Mouse (Mus musculus): ENCODE measurements at regions not wholly inside any gene's neighbourhood (a gene's known extent, or its start where the extent isn't known, plus 50 kb on each side); places are given as distances from the start of the nearest gene placed in this dataset.

DNA sequence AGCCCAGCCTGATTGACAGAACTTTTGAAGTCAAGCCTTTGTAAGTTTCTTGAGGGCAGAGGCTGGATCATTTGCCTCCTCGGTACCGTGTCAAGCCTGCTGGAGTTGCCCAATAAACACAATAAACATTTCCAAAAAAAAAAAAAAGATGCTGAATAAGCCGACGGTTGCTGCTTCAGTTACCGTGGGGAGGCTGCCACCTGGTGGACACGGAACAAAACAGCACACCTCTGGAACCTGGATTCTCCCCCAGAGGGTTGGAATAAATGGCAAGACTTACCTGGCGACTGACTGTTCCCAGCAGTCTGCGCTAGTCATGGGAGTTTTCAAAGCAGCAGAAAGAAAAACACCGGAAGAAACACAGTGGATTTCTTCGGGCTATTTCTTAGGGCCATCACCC is 136.3 kb upstream of the Adamts18 start:
- Histone ChIP-seq H3K36me3 (replicated peaks) (no peaks in the 10 kb centered on the region), H3K4me3 (ENCODE audit: low read depth, low read length) (no peak overlapping the region), H3K9me3 (replicated peaks) (peaks cover 63% of the 10 kb centered on the region), H3K27me3 (ENCODE audit: insufficient read depth, low read length) (no peaks in the 10 kb centered on the region), H3K4me1 (ENCODE audit: insufficient read depth, low read depth, low read length) (no peaks in the 10 kb centered on the region)
- TF ChIP-seq POLR2AphosphoS5 (IDR thresholded peaks at IDR 0.05; ENCODE audit: insufficient replicate concordance, low read depth, low read length) (no peak), CTCF (IDR thresholded peaks at IDR 0.05; ENCODE audit: low read depth, low read length) (no peak), GATA1 (IDR thresholded peaks at IDR 0.05; ENCODE audit: borderline replicate concordance, low read length) (no peak), TAL1 (conservative IDR thresholded peaks at IDR 0.05; ENCODE audit: low read depth, low read length) (no peak), GATA2 (IDR thresholded peaks at IDR 0.05; ENCODE audit: borderline replicate concordance, low read depth, low read length) (no peak)
- DNase-seq (ENCODE audit: low spot score) (no peak), ATAC-seq (ENCODE audit: extremely low read depth, insufficient number of reproducible peaks, low FRiP score, poor library complexity, severe bottlenecking) (no peak)

DNA sequence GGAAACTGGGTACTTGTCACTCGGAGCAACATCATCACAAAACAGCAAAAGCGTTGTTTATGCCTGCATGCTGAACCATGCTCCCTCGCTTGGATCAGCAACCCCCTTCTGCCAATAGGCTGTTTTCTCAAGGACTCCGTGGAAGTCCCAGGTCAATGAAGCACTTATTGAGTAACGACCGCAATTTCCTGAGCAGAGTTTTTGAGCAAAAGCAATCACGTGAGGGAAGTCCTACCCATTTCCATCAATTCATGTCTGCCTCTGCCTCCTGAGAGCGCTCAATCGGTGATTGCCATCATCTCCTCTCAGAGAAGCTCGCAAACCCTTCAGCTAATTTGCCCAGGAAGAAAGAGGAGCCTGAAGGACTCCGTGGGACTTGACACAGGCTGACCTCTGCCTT is 136.9 kb upstream of the Adamts18 start:
- peaks cover 64% of the 10 kb centered on the region for H3K9me3 ChIP-seq (replicated peaks)
- H3K36me3 ChIP-seq (replicated peaks) = no peaks in the 10 kb centered on the region
- DNase-seq (ENCODE audit: low spot score) = no peak
- no peak for ATAC-seq (ENCODE audit: extremely low read depth, insufficient number of reproducible peaks, low FRiP score, poor library complexity, severe bottlenecking)
- no peaks in the 10 kb centered on the region for H3K4me1 ChIP-seq (ENCODE audit: insufficient read depth, low read depth, low read length)
- TF ChIP-seq POLR2AphosphoS5 (IDR thresholded peaks at IDR 0.05; ENCODE audit: insufficient replicate concordance, low read depth, low read length) (no peak), TAL1 (conservative IDR thresholded peaks at IDR 0.05; ENCODE audit: low read depth, low read length) (no peak), CTCF (IDR thresholded peaks at IDR 0.05; ENCODE audit: low read depth, low read length) (no peak), GATA2 (IDR thresholded peaks at IDR 0.05; ENCODE audit: borderline replicate concordance, low read depth, low read length) (no peak), GATA1 (IDR thresholded peaks at IDR 0.05; ENCODE audit: borderline replicate concordance, low read length) (no peak)
- no peak overlapping the region for H3K4me3 ChIP-seq (ENCODE audit: low read depth, low read length)
- no peaks in the 10 kb centered on the region for H3K27me3 ChIP-seq (ENCODE audit: insufficient read depth, low read length)

DNA sequence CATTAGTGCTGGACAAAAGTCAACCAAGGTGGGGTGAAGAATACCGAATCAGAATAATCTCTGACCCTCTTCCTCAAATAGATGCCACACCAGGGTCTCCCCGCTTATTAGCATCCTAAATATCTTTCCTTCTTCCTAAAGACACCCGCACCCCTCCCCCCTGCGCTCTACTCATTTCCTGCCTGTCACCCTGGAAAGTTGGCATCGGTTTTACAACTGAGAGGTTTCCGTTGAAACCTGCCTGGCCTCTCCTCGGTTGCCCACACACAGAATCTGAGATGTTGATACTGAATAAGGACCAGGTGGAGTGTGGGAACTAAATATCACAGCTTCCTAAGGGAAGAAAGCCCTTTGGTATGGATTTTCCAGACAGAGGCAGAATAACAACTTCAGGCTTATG is 137.4 kb upstream of the Adamts18 start:
- Histone ChIP-seq H3K4me3 (ENCODE audit: low read depth, low read length) (no peak overlapping the region), H3K9me3 (replicated peaks) (peaks cover 65% of the 10 kb centered on the region), H3K36me3 (replicated peaks) (no peaks in the 10 kb centered on the region), H3K4me1 (ENCODE audit: insufficient read depth, low read depth, low read length) (no peaks in the 10 kb centered on the region), H3K27me3 (ENCODE audit: insufficient read depth, low read length) (no peaks in the 10 kb centered on the region)
- ATAC-seq (ENCODE audit: extremely low read depth, insufficient number of reproducible peaks, low FRiP score, poor library complexity, severe bottlenecking) = no peak
- no peak for DNase-seq (ENCODE audit: low spot score)
- TF ChIP-seq GATA1 (IDR thresholded peaks at IDR 0.05; ENCODE audit: borderline replicate concordance, low read length) (no peak), POLR2AphosphoS5 (IDR thresholded peaks at IDR 0.05; ENCODE audit: insufficient replicate concordance, low read depth, low read length) (no peak), CTCF (IDR thresholded peaks at IDR 0.05; ENCODE audit: low read depth, low read length) (no peak), TAL1 (conservative IDR thresholded peaks at IDR 0.05; ENCODE audit: low read depth, low read length) (no peak)

DNA sequence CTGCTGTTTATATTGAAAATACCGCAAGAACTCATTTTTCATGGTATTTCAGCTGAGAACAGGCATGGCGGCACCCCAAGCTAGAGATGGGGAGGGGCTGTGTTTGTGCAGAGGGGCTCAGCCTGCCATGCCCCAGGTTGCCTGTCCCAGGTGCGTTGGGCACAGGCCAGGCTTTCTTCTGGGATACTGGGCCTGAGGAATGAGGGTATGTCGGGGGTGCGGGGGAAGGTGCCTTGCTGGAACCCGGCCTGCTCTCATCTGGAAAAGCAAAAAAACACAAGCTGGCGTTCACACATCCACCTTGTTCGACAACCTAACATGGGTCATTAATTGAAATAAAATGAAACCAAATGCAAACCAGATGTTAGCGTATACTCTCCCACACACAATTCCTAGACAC is 142.2 kb upstream of the Adamts18 start:
- DNase-seq (ENCODE audit: low spot score) (no peak), ATAC-seq (ENCODE audit: extremely low read depth, insufficient number of reproducible peaks, low FRiP score, poor library complexity, severe bottlenecking) (no peak)
- TF ChIP-seq TAL1 (conservative IDR thresholded peaks at IDR 0.05; ENCODE audit: low read depth, low read length) (no peak), POLR2AphosphoS5 (IDR thresholded peaks at IDR 0.05; ENCODE audit: insufficient replicate concordance, low read depth, low read length) (no peak), CTCF (IDR thresholded peaks at IDR 0.05; ENCODE audit: low read depth, low read length) (no peak), GATA2 (IDR thresholded peaks at IDR 0.05; ENCODE audit: borderline replicate concordance, low read depth, low read length) (no peak), GATA1 (IDR thresholded peaks at IDR 0.05; ENCODE audit: borderline replicate concordance, low read length) (no peak)
- H3K9me3 ChIP-seq (replicated peaks) = peaks cover 49% of the 10 kb centered on the region
- no peaks in the 10 kb centered on the region for H3K27me3 ChIP-seq (ENCODE audit: insufficient read depth, low read length)
- H3K4me3 ChIP-seq (ENCODE audit: low read depth, low read length) = no peak overlapping the region; the same call in 1 of the 2 replicates
- H3K4me1 ChIP-seq (ENCODE audit: insufficient read depth, low read depth, low read length) = no peaks in the 10 kb centered on the region
- no peaks in the 10 kb centered on the region for H3K36me3 ChIP-seq (replicated peaks)

DNA sequence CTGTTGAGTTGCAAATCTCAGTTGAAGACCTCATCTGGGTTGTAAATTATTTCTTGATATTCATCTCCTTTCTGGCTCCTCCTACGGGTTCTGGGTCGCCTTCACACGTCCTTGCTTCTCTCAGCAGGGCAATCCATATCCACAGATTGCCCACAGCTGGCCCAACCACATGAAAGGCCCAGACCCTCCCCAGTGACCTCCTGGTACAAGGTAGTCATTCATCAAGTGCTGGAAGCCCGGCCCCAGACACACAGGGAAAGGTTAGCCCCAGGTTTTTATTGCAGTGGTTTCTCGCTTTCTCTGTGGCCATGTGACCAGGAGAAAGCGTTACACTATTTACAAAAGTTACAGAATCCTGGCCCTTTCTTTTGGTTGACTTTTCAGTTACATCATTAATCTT is 134.5 kb upstream of the Nudt7 start:
- no peak overlapping the region for H3K4me3 ChIP-seq (ENCODE audit: low read depth, low read length)
- TF ChIP-seq GATA1 (IDR thresholded peaks at IDR 0.05; ENCODE audit: borderline replicate concordance, low read length) (no peak), CTCF (IDR thresholded peaks at IDR 0.05; ENCODE audit: low read depth, low read length) (no peak), GATA2 (IDR thresholded peaks at IDR 0.05; ENCODE audit: borderline replicate concordance, low read depth, low read length) (no peak), POLR2AphosphoS5 (IDR thresholded peaks at IDR 0.05; ENCODE audit: insufficient replicate concordance, low read depth, low read length) (no peak), TAL1 (conservative IDR thresholded peaks at IDR 0.05; ENCODE audit: low read depth, low read length) (no peak)
- no peaks in the 10 kb centered on the region for H3K36me3 ChIP-seq (replicated peaks)
- DNase-seq (ENCODE audit: low spot score) = no peak
- no peaks in the 10 kb centered on the region for H3K27me3 ChIP-seq (ENCODE audit: insufficient read depth, low read length)
- ATAC-seq (ENCODE audit: extremely low read depth, insufficient number of reproducible peaks, low FRiP score, poor library complexity, severe bottlenecking) = no peak
- no peaks in the 10 kb centered on the region for H3K4me1 ChIP-seq (ENCODE audit: insufficient read depth, low read depth, low read length)
- H3K9me3 ChIP-seq (replicated peaks) = peaks cover 45% of the 10 kb centered on the region

DNA sequence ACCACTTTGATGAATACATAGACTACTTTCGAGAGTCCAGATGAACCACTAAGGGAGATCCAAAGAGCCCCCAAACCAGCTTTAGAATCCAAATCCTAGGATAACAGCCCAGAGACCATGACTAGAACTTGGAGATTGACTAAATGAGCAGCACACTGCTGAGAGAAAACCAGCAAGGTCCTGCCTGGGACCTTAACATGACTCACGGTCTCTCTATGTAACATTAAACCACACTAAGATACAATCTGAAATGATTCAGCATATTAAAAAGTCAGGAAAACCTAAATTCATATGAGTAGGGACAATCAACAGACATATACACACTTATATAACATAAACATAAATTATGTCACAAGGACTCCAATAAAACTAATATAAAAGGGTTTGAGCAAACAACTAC is 131.7 kb upstream of the Nudt7 start:
- H3K4me1 ChIP-seq (ENCODE audit: insufficient read depth, low read depth, low read length) = no peaks in the 10 kb centered on the region
- no peaks in the 10 kb centered on the region for H3K27me3 ChIP-seq (ENCODE audit: insufficient read depth, low read length)
- no peaks in the 10 kb centered on the region for H3K36me3 ChIP-seq (replicated peaks)
- H3K4me3 ChIP-seq (ENCODE audit: low read depth, low read length) = no peak overlapping the region
- ATAC-seq (ENCODE audit: extremely low read depth, insufficient number of reproducible peaks, low FRiP score, poor library complexity, severe bottlenecking) = no peak
- DNase-seq (ENCODE audit: low spot score) = no peak
- H3K9me3 ChIP-seq (replicated peaks) = peaks cover 50% of the 10 kb centered on the region
- TF ChIP-seq POLR2AphosphoS5 (IDR thresholded peaks at IDR 0.05; ENCODE audit: insufficient replicate concordance, low read depth, low read length) = no peak
- no peak for TF ChIP-seq CTCF (IDR thresholded peaks at IDR 0.05; ENCODE audit: low read depth, low read length)
- no peak for TF ChIP-seq GATA1 (IDR thresholded peaks at IDR 0.05; ENCODE audit: borderline replicate concordance, low read length)
- TF ChIP-seq GATA2 (IDR thresholded peaks at IDR 0.05; ENCODE audit: borderline replicate concordance, low read depth, low read length) = no peak
- TF ChIP-seq TAL1 (conservative IDR thresholded peaks at IDR 0.05; ENCODE audit: low read depth, low read length) = no peak

Measured in G1E (cell line).